Mouse (Mus musculus) retina, postnatal 1 day (tissue): ENCODE results near the gene Pnliprp1.

Source experiments
- DNase-seq: peaks from one replicate; pipeline ENCODE4 v3.0.0-alpha.2; 2012

Pnliprp1 gene

DNA sequence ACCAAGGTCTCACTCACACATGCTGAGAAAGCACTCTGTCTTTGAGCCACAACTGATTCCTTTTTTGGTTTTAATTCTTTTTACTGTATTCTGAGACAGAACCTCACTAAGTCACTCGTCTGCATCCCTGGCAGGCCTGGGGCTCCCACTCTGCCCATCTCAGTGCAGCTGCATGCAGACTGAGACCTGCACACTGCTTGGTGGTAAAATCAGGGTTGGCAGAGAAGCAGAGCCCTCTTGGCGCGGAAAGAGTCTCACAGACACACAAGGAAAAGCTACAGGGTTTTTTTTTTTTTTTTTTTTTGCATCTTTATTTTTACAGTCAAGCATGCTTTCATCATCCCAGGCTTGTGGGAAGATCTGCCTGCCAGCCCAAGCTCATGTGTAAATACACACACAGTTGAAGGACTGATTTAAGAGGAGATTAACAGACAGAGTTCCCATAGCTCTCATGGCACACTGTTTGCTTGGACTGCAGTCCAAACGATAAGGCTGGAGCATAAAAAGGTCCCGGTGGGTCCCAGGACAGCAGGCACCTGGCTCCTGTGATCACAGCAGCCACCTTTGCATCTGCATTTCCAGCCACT lies at the start of gene Pnliprp1:
Pnliprp1 (plus strand) TSS at position 443 of the 587 bp plus-strand sequence.
- no peak for DNase-seq

DNA sequence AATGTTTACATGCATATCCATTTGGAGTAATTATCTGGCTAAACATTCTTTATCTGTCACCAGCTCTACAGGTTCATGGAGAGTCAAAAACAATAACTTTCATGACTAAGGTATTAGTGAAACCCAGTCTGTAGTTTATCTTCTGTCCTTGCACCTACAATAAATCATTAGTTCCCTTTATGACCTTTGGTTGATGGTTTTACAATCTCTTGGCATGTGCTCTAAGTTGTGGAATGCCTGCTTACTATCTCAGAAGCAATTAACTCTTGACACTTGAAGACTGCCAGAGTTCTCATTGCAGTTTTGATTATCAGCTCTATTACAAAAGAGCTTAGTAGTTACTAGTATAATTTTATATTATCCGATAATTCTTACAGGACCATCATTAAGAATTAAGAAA lies 39.8 kb upstream of the Pnliprp1 start:
- no peak for DNase-seq

DNA sequence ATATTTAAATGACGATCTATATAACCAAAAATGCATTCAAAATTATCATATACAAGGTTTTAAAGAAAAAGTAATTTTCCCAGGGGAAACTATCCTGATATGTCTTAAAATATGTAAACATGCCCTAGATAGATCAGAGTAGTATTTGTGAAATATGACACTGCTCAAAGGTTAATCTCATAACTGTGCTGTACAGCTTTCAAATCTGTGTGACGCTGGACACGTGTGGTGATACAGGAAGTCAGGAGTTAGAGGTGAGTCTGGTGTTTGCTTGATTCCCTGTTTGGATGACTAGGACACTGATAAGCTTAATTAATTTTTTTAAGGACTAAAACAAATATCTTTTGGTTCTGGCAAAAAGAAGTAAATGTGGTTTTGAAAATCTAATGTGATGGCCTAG lies 33.4 kb upstream of the Pnliprp1 start:
- DNase-seq: no peak

DNA sequence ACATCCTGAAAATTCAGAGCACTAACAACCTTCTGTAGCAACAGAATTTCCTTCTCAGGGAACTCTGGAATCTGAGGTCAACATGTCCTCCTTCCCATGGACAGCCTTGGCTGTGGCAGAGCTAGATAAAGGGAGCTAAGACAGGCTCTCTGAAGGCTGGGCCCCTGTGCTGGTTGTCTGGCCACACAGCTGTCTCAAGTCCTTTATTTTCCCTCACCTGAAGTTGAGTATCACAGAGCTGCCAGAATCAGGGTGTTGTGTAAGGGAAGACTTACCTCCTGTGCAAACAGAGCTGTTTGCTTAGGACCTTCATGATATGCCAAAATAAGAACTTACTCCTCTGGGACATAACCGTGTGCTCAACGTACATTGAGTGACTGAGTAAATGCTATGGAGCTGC lies 32.5 kb upstream of the Pnliprp1 start:
- DNase-seq: no peak

DNA sequence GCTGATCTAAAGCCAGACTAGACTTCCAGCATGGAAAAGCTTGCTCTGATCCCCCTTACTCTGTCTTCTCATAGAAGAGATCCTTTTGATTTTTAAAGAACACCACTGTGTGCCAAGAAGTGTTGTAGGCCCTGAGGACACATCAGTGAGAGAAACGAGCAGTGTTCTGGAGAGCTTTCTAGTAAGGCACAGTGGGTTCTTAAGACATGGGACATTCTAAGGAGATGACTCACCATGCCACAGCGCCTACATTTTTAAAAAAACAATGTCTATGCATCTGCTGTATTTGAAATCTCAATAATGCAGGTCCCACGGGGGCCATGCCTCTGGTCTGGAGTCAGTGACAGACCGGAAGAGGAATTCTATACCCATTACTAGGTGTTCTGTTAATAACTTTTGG lies 24.1 kb upstream of the Pnliprp1 start:
- no peak for DNase-seq

DNA sequence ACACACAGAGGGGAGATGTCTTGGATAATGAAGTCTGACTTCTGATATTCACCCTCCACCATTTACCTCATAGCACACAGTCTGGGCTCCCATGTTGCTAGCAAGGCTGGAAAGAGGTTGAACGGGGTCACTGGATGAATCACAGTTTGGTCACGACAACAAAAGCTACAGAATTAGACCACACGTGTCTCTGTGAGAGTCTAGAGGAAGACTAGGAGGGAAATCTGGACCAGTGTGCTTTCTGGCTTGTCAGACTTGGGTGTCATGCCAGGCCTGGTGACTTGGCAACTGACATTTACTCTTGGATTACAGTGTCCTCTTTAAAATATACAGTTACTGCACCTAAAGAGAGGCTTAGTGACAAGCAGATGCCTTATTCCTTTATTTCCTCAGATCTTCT lies 20.1 kb upstream of the Pnliprp1 start:
- DNase-seq: no peak

DNA sequence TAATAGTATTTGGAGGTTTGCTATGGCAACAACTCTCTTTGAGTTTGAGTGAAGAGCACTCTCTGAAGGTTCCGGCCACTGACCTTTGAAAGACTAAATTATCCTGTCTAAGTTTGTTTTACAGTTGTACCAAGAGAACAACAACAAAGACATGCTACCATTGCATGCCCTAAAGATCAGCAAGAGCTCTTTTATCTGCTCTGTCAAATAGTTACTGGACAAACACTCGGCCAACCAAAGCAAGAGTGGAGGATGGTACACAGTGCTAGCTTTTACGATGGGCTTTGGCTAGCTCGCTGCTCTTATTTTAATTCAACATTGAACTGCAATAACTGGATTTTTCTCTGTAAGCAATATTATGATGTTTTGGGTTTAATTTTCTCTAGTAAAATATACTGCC lies 10.8 kb upstream of the Pnliprp1 start:
- DNase-seq: no peak

DNA sequence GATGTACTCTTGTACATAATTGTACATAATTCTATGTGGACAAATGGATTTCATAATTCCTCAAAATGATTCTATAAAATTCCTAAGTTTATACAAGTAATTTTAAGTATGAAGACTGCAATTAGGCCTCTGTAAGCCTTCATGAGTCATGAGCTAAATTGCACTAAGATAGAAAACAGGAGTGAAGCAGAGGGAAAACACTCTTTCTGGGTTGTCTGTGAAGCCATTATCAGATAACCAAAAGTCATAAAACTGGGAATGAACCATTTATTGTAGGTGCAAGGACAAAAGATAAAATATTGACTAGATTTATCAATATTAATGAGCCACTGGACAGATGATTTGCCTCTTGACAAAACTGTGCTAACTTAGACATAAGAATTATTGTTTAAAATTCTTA lies 8.2 kb upstream of the Pnliprp1 start:
- DNase-seq: no peak

DNA sequence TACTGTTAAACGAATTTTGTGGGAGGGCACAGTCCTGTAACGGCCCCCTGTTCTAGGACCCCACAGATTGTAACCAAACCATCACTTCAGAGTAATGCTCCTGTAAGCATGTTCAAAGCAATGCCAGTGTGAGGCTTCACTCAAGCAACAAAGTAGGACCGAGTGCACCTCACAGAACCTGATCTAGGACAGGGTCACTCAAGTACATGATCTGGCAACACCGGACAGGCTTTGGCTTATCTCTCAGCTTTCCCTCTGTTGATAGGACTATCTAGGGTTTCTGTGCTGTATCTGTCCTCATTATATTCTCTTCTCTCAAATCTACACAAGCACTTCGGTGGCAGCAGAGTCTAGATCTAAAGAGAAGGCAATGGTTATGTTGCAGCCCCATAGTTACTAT lies 2.1 kb upstream of the Pnliprp1 start:
- no peak for DNase-seq

DNA sequence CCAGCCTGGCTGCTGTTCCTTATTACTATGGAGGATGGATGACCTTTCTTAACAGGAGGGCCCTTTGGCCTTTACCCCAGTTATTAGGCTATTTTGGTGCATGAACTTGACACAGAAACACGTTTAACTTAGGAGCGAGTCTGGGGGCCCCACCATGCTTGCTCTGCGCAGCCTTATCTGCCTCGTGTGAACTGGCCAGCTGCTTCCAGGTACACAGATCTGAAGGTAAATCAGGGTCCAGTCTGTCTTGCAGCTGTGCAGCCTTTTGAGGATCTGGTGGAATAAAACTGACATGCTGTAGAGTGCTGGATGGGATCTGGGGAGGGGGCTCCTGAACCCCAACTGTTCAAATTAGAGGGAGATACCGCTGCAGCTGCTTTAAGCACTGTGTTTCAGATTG lies 931 bp upstream of the Pnliprp1 start:
- no peak for DNase-seq

DNA sequence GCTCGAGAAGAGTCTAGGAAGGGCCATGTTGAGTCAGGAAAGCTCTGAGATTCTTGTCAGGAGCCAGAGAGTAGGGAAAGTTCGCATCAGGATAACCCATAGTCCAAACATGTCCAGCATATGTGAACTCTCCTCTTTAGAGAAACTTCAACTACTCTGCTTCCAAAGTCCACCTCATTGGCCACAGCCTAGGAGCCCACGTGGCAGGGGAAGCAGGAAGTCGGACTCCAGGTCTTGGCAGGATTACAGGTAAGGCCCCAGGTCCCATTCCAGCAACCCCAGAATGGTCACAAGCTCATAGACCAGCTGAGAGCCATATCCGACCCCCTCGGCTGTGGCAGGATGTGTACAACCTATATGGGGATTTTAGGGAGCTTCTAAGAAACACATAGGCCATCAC lies 4.5 kb downstream of the Pnliprp1 start:
- no peak for DNase-seq

DNA sequence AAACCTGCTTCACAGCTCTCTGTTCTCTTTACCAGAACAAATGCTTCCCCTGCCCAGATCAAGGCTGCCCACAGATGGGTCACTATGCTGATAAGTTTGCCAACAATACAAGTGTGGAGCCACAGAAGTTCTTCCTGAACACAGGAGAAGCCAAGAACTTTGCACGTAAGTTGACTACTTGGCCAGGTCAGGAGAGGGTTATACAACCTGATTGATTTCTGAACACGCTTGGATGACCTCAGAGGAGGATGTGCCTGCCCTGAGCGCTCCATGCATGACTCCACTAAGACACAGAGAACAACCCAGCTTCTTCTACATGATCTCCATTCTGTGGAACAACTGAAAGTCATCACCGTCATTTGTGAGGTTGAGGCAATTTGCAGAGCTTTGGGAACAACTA lies 9.4 kb downstream of the Pnliprp1 start:
- no peak for DNase-seq

DNA sequence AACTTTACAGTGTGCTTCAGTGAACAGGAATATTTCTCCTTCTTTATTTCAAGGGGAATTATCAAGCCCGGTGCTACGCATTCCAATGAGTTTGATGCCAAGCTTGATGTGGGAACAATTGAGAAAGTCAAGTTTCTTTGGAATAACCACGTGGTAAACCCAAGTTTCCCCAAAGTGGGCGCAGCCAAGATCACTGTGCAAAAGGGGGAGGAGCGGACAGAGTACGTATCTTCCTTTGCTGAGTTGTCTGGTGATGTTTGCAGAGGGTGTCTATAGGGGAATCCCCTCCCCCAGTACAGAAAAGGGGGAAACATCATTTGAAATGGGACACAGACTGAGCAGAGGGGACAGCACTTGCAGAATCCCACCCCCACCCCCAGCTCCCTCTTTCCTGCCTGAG lies 12.3 kb downstream of the Pnliprp1 start:
- no peak for DNase-seq

DNA sequence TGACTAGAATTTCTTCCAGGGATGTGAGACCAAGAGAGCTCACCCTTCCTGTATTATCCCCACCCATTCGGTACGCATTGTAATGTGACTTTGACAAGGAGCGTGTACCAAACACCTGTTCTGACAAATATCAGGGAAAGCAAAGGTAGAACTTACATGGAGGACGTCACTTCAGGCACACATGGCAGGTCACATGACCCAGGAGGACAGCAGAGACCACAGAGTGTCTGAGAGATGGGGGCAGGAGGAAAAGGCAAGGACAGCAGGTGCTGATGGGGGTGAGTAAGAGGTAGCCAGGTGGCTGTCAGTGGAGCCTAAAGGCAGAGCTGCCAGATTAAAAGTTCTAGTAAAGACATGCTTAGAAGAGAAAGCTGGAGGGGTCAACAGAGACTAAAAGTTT lies 14.0 kb downstream of the Pnliprp1 start:
- DNase-seq: no peak

DNA sequence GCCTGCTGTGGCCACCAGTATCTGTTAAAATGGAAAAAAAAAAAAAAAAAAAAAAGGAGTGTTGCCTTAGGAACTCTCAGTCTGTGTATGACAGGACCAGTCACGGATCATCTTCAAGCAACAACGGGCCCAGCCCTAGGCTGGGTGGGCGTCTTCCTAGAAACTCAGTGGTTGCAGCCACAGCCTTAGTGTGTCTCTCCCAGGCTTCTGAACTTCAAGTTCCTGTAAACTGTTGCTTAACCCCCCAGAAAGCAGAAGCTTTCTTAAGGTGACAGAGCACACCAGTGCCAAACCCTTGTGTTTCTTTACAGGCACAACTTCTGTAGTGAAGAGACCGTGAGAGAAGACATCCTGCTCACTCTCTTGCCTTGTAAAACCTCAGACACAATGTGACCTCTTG lies 15.0 kb downstream of the Pnliprp1 start:
- DNase-seq: no peak

DNA sequence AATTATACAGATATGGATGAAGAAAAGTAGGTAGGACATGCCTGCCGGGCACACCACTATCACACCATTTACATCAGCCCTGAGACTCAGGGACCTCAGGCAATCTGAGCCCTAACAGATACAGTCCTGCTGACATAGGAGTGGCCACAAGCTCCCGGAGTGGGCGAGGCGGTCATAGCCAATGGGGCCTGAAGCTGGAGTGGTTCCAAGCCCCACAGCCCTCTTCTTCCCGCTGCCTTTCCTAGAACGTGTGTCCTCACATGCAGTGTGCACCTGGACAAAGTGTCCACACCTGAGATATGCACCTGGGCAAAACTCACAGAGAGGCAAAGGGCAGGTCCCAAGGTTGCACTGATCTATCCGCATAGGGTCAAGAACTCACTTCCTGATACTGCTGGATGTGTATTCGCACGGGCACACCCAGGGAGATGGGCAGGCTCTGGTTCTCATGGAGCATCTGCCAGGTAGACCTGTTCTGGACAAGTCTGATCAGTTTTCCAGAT lies 18.9 kb downstream of the Pnliprp1 start:
- DNase-seq: no peak

DNA sequence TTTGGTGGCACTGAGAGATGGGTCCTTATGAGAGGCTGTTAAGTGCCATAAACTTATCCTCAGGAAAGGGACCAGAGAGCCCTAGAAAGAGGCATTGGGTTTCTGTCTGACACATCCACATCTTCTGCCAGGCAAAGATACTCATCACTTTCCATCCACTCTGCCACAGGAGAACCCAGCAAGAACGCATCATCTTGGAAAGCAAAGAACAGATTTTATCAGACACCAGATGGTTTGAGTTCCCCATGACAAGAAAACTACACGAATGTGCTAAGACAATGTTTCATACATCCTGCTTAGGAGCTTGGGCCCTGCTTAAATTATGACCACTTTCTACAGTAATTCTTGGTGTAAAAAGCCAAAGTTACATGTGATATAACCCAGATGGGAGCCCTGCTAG lies 22.1 kb downstream of the Pnliprp1 start:
- DNase-seq: no peak

DNA sequence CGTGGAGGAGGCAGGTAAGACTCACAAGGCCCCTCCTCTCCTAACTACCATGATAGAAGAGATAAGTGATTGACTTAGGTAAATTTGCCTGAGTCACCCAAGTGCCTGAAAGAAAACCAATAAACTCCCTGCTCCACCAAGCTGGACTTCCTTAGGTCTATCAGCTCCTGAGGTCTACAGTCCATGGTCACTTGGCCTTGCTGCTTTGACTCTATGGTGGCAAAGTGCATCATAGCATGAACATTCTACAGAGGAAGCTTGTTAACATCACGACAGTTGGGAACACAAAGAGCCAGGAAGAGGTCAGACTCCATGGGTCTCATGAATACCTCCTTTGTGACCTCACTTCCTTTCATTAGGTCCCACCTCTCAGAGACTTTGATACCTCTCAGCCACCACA lies 22.8 kb downstream of the Pnliprp1 start:
- no peak for DNase-seq

DNA sequence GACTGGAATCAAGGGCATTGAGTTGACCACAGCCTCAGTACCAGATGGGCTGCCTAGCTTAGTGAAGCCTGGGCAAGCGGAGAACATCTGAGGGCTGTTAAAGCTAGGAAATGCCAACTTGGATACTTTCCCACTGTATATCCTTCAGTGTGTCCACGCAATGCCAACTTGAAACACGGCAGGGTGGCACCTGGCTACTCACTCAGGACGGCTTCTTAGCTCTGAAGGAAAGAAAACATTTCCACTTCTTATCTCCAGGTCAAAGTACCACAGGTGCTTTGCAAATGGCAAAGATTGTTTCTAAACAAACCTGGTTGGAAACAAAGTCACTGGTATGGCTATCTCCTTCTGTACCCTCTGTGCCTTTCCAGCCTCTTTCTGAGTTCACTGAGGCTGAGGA lies 30.2 kb downstream of the Pnliprp1 start:
- no peak for DNase-seq

DNA sequence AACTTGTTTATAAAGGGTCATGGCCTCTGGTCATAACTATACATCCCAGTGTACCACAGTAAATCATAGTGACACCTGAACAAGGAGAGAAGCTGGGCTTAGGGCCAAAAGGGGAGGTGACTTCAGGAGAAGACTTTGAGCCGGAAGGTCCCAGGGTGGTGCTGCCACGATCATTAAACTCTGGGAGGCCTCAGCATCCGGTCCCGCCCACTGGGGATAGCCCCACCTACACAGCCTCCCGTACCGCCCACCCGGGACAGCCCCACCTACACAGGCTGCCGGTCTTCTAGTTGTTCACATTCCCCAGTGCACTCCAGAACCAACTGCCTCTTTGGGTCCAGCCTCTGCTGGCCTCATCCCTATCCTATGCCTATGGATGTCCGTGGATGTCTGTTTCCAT lies 30.7 kb downstream of the Pnliprp1 start, which contains the start of gene Pnliprp2:
Pnliprp2 (plus strand) TSS at position 297 of the 400 bp plus-strand sequence.
- DNase-seq: peak; percentile 7

DNA sequence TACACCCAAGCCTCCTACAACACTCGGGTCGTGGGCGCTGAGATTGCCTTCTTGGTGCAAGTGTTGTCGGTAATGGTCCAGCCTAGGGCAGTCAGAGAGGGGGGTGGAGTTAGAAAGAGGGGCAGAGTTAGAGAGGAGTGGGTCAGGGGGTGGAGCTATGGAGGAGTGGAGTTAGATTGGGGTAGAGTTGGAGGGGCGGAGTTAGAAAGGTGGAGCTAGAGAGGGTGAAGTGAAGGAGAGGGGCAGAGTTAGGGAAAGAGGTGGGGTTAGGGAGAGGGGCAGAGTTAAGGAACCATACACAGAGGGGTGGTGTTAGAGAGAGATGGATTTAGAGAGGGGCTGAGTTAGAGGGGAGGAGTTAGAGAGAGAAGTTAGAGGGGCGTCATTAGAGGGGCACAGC lies 33.6 kb downstream of the Pnliprp1 start:
- DNase-seq: peak; percentile 60

DNA sequence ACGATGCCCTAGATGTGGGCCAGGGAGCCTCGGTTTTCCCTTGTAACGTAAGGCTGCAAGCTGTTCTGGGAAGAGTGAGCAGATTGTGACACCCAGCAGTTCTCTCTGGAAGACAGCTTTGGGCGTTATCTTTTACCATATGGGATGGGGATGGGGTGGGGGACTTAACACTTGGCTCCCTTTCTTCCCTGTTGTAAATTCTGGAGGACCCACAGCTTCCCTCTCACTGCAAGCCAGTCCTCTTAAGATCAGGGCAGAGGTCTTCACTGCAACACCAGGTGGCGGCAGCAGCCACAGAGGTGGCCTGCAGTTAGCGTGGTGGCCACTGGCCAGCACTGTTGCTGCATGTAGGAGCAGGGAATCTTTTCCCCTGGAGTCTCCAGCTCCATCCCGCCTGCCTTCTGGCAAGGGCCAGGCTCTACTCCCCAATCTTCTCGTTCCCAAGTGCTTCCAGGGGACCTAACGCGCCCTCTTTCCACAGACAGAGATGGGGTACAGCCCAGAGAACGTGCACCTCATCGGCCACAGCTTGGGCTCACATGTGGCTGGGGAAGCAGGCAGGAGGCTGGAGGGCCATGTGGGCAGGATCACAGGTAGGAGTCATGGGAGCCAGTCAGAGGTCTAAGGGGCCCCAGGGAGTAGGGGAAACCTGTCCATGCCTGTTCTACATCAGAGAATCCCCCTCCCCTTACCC lies 34.3 kb downstream of the Pnliprp1 start:
- peak; percentile 79 for DNase-seq

DNA sequence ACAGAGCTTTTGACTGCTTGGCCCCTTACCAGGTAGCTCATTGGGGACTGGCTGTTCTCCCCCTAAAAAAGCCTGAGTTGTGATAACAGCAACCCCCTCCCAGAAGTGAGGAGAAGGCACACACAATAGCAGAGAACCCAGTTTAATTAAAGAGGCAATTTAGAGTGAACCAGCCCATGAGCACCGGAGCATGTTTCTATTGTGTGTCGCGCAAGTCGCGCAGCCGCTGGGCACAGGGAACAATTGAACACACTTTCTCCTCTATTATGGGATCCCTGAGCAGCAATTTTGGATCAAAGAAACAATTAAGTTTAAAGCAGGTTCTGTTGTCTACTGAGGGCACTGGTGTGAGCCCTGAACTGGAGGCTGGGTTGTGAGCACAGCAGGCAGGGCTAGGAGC lies 38.6 kb downstream of the Pnliprp1 start:
- peak; percentile 67 for DNase-seq

DNA sequence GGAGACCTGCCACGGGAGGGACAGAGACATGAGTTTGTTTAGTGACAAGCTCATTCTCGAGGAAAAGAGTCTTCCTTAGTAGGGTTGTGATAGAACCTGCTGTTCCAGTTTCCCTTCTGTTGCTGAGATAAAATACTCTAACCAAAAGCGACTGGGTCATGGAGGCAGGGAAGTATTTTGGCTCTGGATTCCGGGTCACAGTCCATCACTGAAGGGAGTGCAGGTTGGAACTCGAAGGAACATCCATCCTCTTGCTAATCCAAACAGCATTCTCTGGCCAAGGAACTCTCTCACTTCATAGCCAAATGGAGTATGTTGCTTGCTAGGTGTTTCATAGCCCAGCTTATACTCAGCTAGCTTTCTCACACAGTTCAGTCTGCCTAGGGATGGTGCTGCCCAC lies 47.8 kb downstream of the Pnliprp1 start:
- no peak for DNase-seq

DNA sequence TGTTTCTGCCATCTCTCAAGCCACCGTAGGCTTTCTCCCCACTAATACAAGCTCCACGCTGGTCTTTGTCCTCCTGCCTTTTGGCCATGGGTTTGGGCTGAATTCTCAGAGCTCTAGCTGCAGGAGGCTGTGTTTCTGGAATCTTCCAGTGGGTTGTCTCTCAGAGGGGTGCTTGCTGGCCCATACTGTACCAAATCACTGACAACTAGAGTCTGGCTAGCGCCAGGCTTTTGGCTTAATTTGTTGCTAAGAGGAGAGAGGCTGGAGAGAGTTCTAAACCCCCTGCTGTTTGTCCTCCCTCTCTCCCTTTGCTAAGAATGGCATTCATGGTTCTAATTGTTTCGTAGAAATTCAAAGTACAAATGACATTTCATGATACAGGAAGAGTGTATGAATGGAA lies 52.9 kb downstream of the Pnliprp1 start:
- DNase-seq: peak; percentile 14
